Mouse (Mus musculus) frontal cortex, postnatal 14 days (tissue): Measurements from ENCODE around the gene Fam208a.

Experiments
- DNase-seq, 2 experiments: peaks; one replicate each; pipeline ENCODE4 v3.0.0; 2022; ENCODE audit warnings: low spot score in 2 of 2

Fam208a gene

GRCm38 (mm10) chr14:27428573-27428972 is at the start of gene Fam208a:
Gene Fam208a, plus strand, starts transcription at chr14:27428834.
- DNase-seq, result peak; percentile 86 to 87

- no peak for DNase-seq
Measured at GRCm38 (mm10) chr14:27379404-27379803, 49.2 kb upstream of the Fam208a start.

- no peak for DNase-seq
Measured at GRCm38 (mm10) chr14:27381459-27381858, 47.2 kb upstream of the Fam208a start.

- no peak for DNase-seq
Measured at GRCm38 (mm10) chr14:27383321-27383830, 45.3 kb upstream of the Fam208a start.

- no peak for DNase-seq
Measured at GRCm38 (mm10) chr14:27384143-27384542, 44.5 kb upstream of the Fam208a start.

- no peak for DNase-seq
Measured at GRCm38 (mm10) chr14:27388616-27389015, 40.0 kb upstream of the Fam208a start.

- DNase-seq, result no peak
Measured at GRCm38 (mm10) chr14:27389722-27390121, 38.9 kb upstream of the Fam208a start.

- DNase-seq, result no peak
Measured at GRCm38 (mm10) chr14:27390663-27391062, 38.0 kb upstream of the Fam208a start.

GRCm38 (mm10) chr14:27391776-27392308 is 36.8 kb upstream of the Fam208a start:
- DNase-seq, result no peak

GRCm38 (mm10) chr14:27392660-27393059 is 36.0 kb upstream of the Fam208a start:
- no peak for DNase-seq

GRCm38 (mm10) chr14:27393806-27394205 is 34.8 kb upstream of the Fam208a start:
- no peak for DNase-seq

GRCm38 (mm10) chr14:27396424-27396823 is 32.2 kb upstream of the Fam208a start:
- DNase-seq, result no peak

GRCm38 (mm10) chr14:27397526-27397925 is 31.1 kb upstream of the Fam208a start:
- DNase-seq, result no peak

- no peak for DNase-seq
Measured at GRCm38 (mm10) chr14:27400495-27400894, 28.1 kb upstream of the Fam208a start.

GRCm38 (mm10) chr14:27401717-27402278 is 26.8 kb upstream of the Fam208a start:
- no peak for DNase-seq

GRCm38 (mm10) chr14:27402332-27403250 is 26.0 kb upstream of the Fam208a start:
- DNase-seq, result no peak

GRCm38 (mm10) chr14:27405452-27405851 is 23.2 kb upstream of the Fam208a start:
- no peak for DNase-seq

GRCm38 (mm10) chr14:27405947-27406346 is 22.7 kb upstream of the Fam208a start:
- DNase-seq, result no peak

- no peak for DNase-seq
Measured at GRCm38 (mm10) chr14:27408240-27408639, 20.4 kb upstream of the Fam208a start.

- no peak for DNase-seq
Measured at GRCm38 (mm10) chr14:27409662-27410061, 19.0 kb upstream of the Fam208a start.

- DNase-seq, result no peak
Measured at GRCm38 (mm10) chr14:27411492-27411891, 17.1 kb upstream of the Fam208a start.

GRCm38 (mm10) chr14:27412699-27413098 is 15.9 kb upstream of the Fam208a start:
- no peak for DNase-seq

GRCm38 (mm10) chr14:27413961-27414360 is 14.7 kb upstream of the Fam208a start:
- no peak for DNase-seq
